Mouse (Mus musculus) hindbrain, embryonic 15.5 days (tissue): ENCODE measurements at regions not wholly inside any gene's neighbourhood (a gene's known extent, or its start where the extent isn't known, plus 50 kb on each side); places are given as distances from the start of the nearest gene placed in this dataset.

Experiments
- ATAC-seq: fragments of 200-750 bp; cut with Nextera tagmentation; 2 replicates; pipeline ENCODE4 v1.8.0; 2017; ENCODE audit warnings: low read depth, moderate number of reproducible peaks, moderate TSS enrichment; ENCODE audit not compliant: low FRiP score
- H3K27ac ChIP-seq: fragments of 300-500 bp; sonication (generic); replicated peaks from 2 replicates; pipeline ENCODE4 v1.5.1; 2015; ENCODE audit warnings: mild to moderate bottlenecking, inconsistent platforms
- H3K27me3 ChIP-seq: fragments of 300-500 bp; sonication (generic); 2 replicates; pipeline ENCODE4 v1.6.1; 2015; ENCODE audit warnings: control low read depth, inconsistent platforms
- H3K36me3 ChIP-seq: fragments of 300-500 bp; sonication (generic); 2 replicates; pipeline ENCODE4 v1.6.1; 2015; ENCODE audit warnings: control low read depth, inconsistent platforms
- H3K4me1 ChIP-seq: fragments of 300-500 bp; sonication (generic); replicated peaks from 2 replicates; pipeline ENCODE4 v1.6.1; 2015; ENCODE audit warnings: control low read depth, inconsistent platforms
- H3K4me2 ChIP-seq: fragments of 300-500 bp; sonication (generic); 2 replicates; pipeline ENCODE4 v1.6.1; 2015; ENCODE audit warnings: moderate library complexity, mild to moderate bottlenecking, inconsistent platforms
- H3K4me3 ChIP-seq: fragments of 300-500 bp; sonication (generic); 2 replicates; pipeline ENCODE4 v1.5.1; 2015; ENCODE audit warnings: mild to moderate bottlenecking, inconsistent platforms
- H3K9ac ChIP-seq: fragments of 300-500 bp; sonication (generic); 2 replicates; pipeline ENCODE4 v1.6.1; 2015; ENCODE audit warnings: inconsistent platforms
- H3K9me3 ChIP-seq: fragments of 300-500 bp; sonication (generic); 2 replicates; pipeline ENCODE4 v1.6.1; 2016; ENCODE audit warnings: control low read depth, inconsistent platforms
- WGBS: fragments of 180-500 bp; shearing (Covaris S2); methylation state at CpG from one replicate; pipeline ENCODE4 v1.1.7; 2015; 5-methylcytosine and 5-hydroxymethylcytosine counted together

GRCm38 (mm10) chr12:68672011-68672410 lies 487.0 kb downstream of the Rps29 start:
- 80% methylated on average over 3 of the region's 3 CpGs for WGBS
- no peak overlapping the region for H3K4me3 ChIP-seq
- ATAC-seq = no peak
- H3K9ac ChIP-seq = no peak overlapping the region
- no peaks in the 10 kb centered on the region for H3K4me1 ChIP-seq
- no peaks in the 10 kb centered on the region for H3K27me3 ChIP-seq
- no peaks in the 10 kb centered on the region for H3K9me3 ChIP-seq
- no peak overlapping the region for H3K27ac ChIP-seq
- no peak overlapping the region for H3K4me2 ChIP-seq
- no peaks in the 10 kb centered on the region for H3K36me3 ChIP-seq

GRCm38 (mm10) chr12:68645901-68646585 lies 512.9 kb downstream of the Rps29 start:
- Histone ChIP-seq H3K36me3 (no peaks in the 10 kb centered on the region), H3K27me3 (no peaks in the 10 kb centered on the region), H3K9ac (no peak overlapping the region), H3K4me1 (no peaks in the 10 kb centered on the region), H3K4me2 (no peak overlapping the region), H3K4me3 (no peak overlapping the region), H3K27ac (no peak overlapping the region), H3K9me3 (no peaks in the 10 kb centered on the region)
- ATAC-seq = no peak
- 84% methylated on average over 1 of the region's 1 CpGs for WGBS

- 90% methylated on average over 4 of the region's 4 CpGs for WGBS
- no peak overlapping the region for H3K9ac ChIP-seq
- H3K4me1 ChIP-seq = no peaks in the 10 kb centered on the region
- H3K27me3 ChIP-seq = no peaks in the 10 kb centered on the region
- H3K27ac ChIP-seq = no peak overlapping the region
- H3K4me2 ChIP-seq = no peak overlapping the region
- no peaks in the 10 kb centered on the region for H3K36me3 ChIP-seq
- ATAC-seq = no peak
- H3K9me3 ChIP-seq = no peaks in the 10 kb centered on the region
- no peak overlapping the region for H3K4me3 ChIP-seq
Measured at GRCm38 (mm10) chr12:68643671-68644070, 515.3 kb downstream of the Rps29 start.

- Histone ChIP-seq H3K4me2 (no peak overlapping the region), H3K27ac (no peak overlapping the region)
Measured at GRCm38 (mm10) chr12:68632441-68632840, 526.5 kb downstream of the Rps29 start.

GRCm38 (mm10) chr12:68618337-68618736 lies 540.6 kb downstream of the Rps29 start:
- no peaks in the 10 kb centered on the region for H3K4me1 ChIP-seq
- no peaks in the 10 kb centered on the region for H3K36me3 ChIP-seq
- H3K27ac ChIP-seq = no peak overlapping the region
- no peaks in the 10 kb centered on the region for H3K27me3 ChIP-seq
- no peaks in the 10 kb centered on the region for H3K9me3 ChIP-seq
- H3K4me2 ChIP-seq = no peak overlapping the region
- H3K9ac ChIP-seq = no peak overlapping the region
- no peak for ATAC-seq
- H3K4me3 ChIP-seq = no peak overlapping the region
- WGBS = 81% methylated on average over 2 of the region's 2 CpGs

More at GRCm38 (mm10) chr12:68632441-68632840, 526.5 kb downstream of the Rps29 start:
- Histone ChIP-seq H3K9ac (no peak overlapping the region), H3K27me3 (no peaks in the 10 kb centered on the region), H3K9me3 (no peaks in the 10 kb centered on the region), H3K4me3 (no peak overlapping the region), H3K4me1 (no peaks in the 10 kb centered on the region), H3K36me3 (no peaks in the 10 kb centered on the region)
- ATAC-seq = no peak
- WGBS = 100% methylated on average over 3 of the region's 3 CpGs

- no peak overlapping the region for H3K9ac ChIP-seq
- no peak overlapping the region for H3K4me3 ChIP-seq
- H3K27me3 ChIP-seq = no peaks in the 10 kb centered on the region
- no peaks in the 10 kb centered on the region for H3K36me3 ChIP-seq
- ATAC-seq = 0 out of 2 replicates have a peak, but pooled peaks have one; percentile 30
- H3K9me3 ChIP-seq = no peaks in the 10 kb centered on the region
- 42% methylated on average over 10 of the region's 10 CpGs for WGBS
- 0 out of 2 replicates have a peak overlapping the region, but pooled peaks have one; percentile 2 for H3K4me2 ChIP-seq
- no peak overlapping the region for H3K27ac ChIP-seq
- H3K4me1 ChIP-seq = peaks cover 4% of the 10 kb centered on the region; the same call in 1 of the 2 replicates
Measured at GRCm38 (mm10) chr12:68605417-68606000, 553.5 kb downstream of the Rps29 start.

GRCm38 (mm10) chr12:68604524-68605299 lies 554.3 kb downstream of the Rps29 start:
- 72% methylated on average over 5 of the region's 5 CpGs for WGBS
- no peaks in the 10 kb centered on the region for H3K36me3 ChIP-seq
- no peak overlapping the region for H3K4me3 ChIP-seq
- ATAC-seq = no peak
- H3K27ac ChIP-seq = no peak overlapping the region
- H3K4me1 ChIP-seq = peaks cover 10% of the 10 kb centered on the region
- H3K9ac ChIP-seq = no peak overlapping the region
- no peaks in the 10 kb centered on the region for H3K27me3 ChIP-seq
- H3K9me3 ChIP-seq = no peaks in the 10 kb centered on the region
- H3K4me2 ChIP-seq = no peak overlapping the region

GRCm38 (mm10) chr12:68602682-68603081 lies 556.3 kb downstream of the Rps29 start:
- peaks cover 16% of the 10 kb centered on the region for H3K4me1 ChIP-seq
- no peak overlapping the region for H3K9ac ChIP-seq
- H3K9me3 ChIP-seq = no peaks in the 10 kb centered on the region
- H3K27me3 ChIP-seq = no peaks in the 10 kb centered on the region
- no peak for ATAC-seq
- H3K27ac ChIP-seq = no peak overlapping the region
- no peak overlapping the region for H3K4me2 ChIP-seq
- H3K36me3 ChIP-seq = no peaks in the 10 kb centered on the region
- 76% methylated on average over 4 of the region's 4 CpGs for WGBS
- H3K4me3 ChIP-seq = no peak overlapping the region

GRCm38 (mm10) chr12:68601366-68601765 lies 557.6 kb downstream of the Rps29 start:
- Histone ChIP-seq H3K4me3 (no peak overlapping the region), H3K27ac (no peak overlapping the region), H3K4me2 (no peak overlapping the region), H3K36me3 (no peaks in the 10 kb centered on the region), H3K9me3 (peaks cover 3% of the 10 kb centered on the region; the same call in 1 of the 2 replicates), H3K27me3 (no peaks in the 10 kb centered on the region), H3K4me1 (peaks cover 16% of the 10 kb centered on the region), H3K9ac (no peak overlapping the region)
- ATAC-seq = no peak

- Histone ChIP-seq H3K4me1 (peaks cover 12% of the 10 kb centered on the region; the same call in 1 of the 2 replicates), H3K36me3 (no peaks in the 10 kb centered on the region), H3K9ac (no peak overlapping the region), H3K9me3 (peaks cover 3% of the 10 kb centered on the region; the same call in 1 of the 2 replicates), H3K4me3 (no peak overlapping the region), H3K27me3 (no peaks in the 10 kb centered on the region), H3K27ac (peak overlapping the region; percentile 35), H3K4me2 (no peak overlapping the region)
- WGBS = 60% methylated on average over 7 of the region's 7 CpGs
- ATAC-seq = peak; percentile 68
Measured at GRCm38 (mm10) chr12:68599681-68600596, 559.0 kb downstream of the Rps29 start.

- WGBS = 44% methylated on average over 8 of the region's 8 CpGs
- Histone ChIP-seq H3K4me1 (peaks cover 12% of the 10 kb centered on the region; the same call in 1 of the 2 replicates), H3K9me3 (peaks cover 3% of the 10 kb centered on the region; the same call in 1 of the 2 replicates), H3K4me3 (no peak overlapping the region), H3K27me3 (no peaks in the 10 kb centered on the region), H3K27ac (no peak overlapping the region), H3K9ac (no peak overlapping the region), H3K36me3 (no peaks in the 10 kb centered on the region), H3K4me2 (no peak overlapping the region)
- ATAC-seq = peak; percentile 34; the same call in 1 of the 2 replicates
Measured at GRCm38 (mm10) chr12:68599016-68599616, 559.9 kb downstream of the Rps29 start.
